Mouse (Mus musculus): ENCODE measurements around the gene Pde4b. TPM values are rescaled to one million over a fixed set of nuclear protein-coding genes. Genes with fewer than 3 reads are reported as not detected.

Pde4b gene
- polyA plus RNA-seq, 1 experiment from 2014 or later = 44.6 TPM

DNA sequence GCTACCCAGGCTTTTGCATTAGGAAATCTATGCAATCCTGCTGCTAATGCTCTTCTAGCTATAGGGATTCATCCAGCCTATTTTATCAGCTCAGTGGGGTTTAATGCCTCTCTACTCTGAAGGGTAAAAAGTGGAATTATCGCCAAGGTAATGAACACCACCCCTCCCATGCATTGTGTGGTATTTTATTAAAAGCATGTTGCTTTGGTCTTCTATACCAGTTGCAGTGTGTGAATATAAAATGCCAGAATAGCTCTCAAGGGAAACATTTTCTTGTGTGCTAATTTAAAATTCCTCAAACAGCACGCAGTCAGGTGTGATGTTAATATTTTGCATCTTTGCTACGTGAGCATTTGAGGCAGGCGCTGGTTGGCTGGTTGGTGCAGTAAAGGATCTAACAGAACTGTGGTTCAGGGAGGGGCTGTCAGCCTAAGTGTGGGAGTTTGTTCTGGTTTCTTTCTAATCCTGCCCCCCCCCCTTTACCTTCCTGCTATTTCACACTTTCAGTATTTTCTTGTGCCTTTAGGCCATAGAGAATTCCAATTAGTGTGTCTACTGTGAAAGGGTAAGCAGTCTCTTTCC, 259.7 kb downstream of the Pde4b start:
- Histone ChIP-seq H3K27ac (peak overlapping the region; percentile 46; the same call in 1 of the 2 replicates), H3K4me1 (replicated peaks; ENCODE audit: control insufficient read depth, insufficient read depth, low read length) (peaks cover 8% of the 10 kb centered on the region; the same call in 1 of the 2 replicates), H3K9ac (no peak overlapping the region), H3K9me3 (ENCODE audit: control insufficient read depth, low read length) (no peaks in the 10 kb centered on the region), H3K4me3 (replicated peaks; ENCODE audit: low read length) (no peak overlapping the region), H3K4me2 (replicated peaks) (no peak overlapping the region), H3K36me3 (replicated peaks; ENCODE audit: control insufficient read depth, insufficient read depth) (no peaks in the 10 kb centered on the region), H3K27me3 (ENCODE audit: control insufficient read depth, insufficient read depth, low read length) (no peaks in the 10 kb centered on the region)
- ATAC-seq (ENCODE audit: low FRiP score) (peak; percentile 79), DNase-seq (ENCODE audit: low spot score) (peak; percentile 36)
- WGBS = 58% methylated on average over 4 of the region's 4 CpGs

DNA sequence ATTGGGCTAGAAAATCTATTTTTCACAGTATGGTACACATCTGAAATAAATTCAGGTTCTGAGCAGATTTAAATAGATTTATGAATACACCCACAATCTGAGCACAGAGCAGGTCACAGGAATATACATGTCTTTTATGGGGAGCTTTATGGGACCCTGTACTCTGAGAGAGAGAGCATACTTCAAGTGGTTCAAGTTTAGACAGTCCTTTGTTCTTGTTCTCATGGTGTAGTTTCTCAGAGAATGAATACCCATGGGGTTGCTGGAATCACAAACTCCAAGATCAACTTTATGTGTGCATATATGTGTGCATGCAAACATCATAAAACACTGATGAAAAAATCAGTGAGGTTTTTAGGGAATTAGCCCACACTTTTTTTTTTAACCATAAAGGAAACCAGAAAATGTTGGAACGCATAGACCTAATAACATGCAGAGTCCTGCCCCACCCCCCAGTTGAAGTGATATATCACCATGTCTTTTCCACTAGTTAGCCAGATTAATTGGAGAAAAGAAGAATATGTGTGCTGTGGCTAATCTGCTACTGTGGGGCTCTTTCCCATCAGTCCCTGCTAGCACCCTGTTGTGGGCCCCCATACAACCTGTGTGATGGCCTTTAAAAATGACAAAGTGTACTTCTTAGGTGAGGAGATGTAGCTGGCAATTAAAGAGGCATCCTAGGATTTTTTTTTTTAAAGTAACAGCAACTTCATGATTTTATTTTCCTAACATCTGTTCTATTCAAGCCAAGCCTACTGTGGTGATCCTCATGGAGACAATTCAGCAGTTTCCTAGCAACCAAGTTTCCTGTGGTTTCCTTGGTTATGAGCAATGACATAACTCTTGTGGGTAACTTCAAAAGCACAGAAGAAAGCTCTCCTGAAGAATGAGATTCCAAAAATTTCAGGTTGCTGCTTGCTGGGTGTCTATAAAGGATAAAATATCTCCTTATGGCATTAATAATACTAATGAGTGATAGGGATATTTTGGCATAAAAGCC, 264.4 kb downstream of the Pde4b start:
- no peak overlapping the region for H3K9ac ChIP-seq
- 40% methylated on average over 1 of the region's 1 CpGs for WGBS
- H3K9me3 ChIP-seq (ENCODE audit: control insufficient read depth, low read length) = no peaks in the 10 kb centered on the region
- DNase-seq (ENCODE audit: low spot score) (peak; percentile 66), ATAC-seq (ENCODE audit: low FRiP score) (no peak; the same call in 1 of the 2 replicates)
- H3K4me1 ChIP-seq (replicated peaks; ENCODE audit: control insufficient read depth, insufficient read depth, low read length) = peaks cover 6% of the 10 kb centered on the region; the same call in 1 of the 2 replicates
- H3K36me3 ChIP-seq (replicated peaks; ENCODE audit: control insufficient read depth, insufficient read depth) = no peaks in the 10 kb centered on the region
- no peak overlapping the region for H3K4me3 ChIP-seq (replicated peaks; ENCODE audit: low read length)
- H3K27me3 ChIP-seq (ENCODE audit: control insufficient read depth, insufficient read depth, low read length) = no peaks in the 10 kb centered on the region
- H3K4me2 ChIP-seq (replicated peaks) = no peak overlapping the region
- no peak overlapping the region for H3K27ac ChIP-seq

DNA sequence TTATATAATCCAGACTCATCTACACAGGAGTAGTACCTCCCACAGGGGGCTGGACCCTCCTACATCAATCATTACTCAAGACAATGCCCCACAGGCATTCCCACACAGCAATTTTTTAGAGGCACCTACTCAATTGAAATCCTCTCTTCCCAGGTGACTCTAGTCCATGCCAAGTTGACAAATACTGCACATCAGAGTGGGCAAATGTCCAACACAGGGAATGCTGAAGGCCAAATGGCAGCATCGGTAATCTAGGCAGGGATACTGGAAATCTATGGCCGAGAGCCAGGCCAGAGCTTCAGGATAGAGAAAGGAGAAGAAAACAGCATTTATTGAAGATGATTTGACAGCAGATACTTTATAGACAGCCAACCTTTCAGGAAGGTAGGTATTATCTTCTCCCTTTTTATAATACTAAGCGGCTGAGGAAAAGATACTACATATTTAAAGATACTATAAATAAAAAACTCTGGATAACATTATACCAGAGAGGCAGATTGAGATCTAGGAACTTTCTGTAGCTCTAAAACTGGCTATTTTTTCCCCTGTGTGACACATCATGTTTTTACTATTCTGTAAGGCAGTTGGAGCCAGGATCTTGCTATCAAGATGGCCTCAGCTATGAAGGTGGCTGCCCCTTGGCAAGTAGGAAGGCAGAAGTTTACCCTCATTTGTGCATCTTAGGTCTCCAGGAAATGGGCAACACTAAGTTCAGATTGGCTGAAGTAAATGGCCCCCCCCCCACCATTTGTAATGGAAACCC, 266.5 kb downstream of the Pde4b start:
- WGBS = 81% methylated on average over 3 of the region's 3 CpGs
- DNase-seq (ENCODE audit: low spot score) = no peak
- Histone ChIP-seq H3K36me3 (replicated peaks; ENCODE audit: control insufficient read depth, insufficient read depth) (no peaks in the 10 kb centered on the region), H3K9me3 (ENCODE audit: control insufficient read depth, low read length) (no peaks in the 10 kb centered on the region), H3K27me3 (ENCODE audit: control insufficient read depth, insufficient read depth, low read length) (no peaks in the 10 kb centered on the region), H3K9ac (no peak overlapping the region), H3K27ac (no peak overlapping the region), H3K4me1 (replicated peaks; ENCODE audit: control insufficient read depth, insufficient read depth, low read length) (0 out of 2 replicates have a peak, but pooled peaks cover 6% of the 10 kb centered on the region), H3K4me2 (replicated peaks) (no peak overlapping the region), H3K4me3 (replicated peaks; ENCODE audit: low read length) (no peak overlapping the region)
- ATAC-seq (ENCODE audit: low FRiP score) = no peak; the same call in 1 of the 2 replicates

DNA sequence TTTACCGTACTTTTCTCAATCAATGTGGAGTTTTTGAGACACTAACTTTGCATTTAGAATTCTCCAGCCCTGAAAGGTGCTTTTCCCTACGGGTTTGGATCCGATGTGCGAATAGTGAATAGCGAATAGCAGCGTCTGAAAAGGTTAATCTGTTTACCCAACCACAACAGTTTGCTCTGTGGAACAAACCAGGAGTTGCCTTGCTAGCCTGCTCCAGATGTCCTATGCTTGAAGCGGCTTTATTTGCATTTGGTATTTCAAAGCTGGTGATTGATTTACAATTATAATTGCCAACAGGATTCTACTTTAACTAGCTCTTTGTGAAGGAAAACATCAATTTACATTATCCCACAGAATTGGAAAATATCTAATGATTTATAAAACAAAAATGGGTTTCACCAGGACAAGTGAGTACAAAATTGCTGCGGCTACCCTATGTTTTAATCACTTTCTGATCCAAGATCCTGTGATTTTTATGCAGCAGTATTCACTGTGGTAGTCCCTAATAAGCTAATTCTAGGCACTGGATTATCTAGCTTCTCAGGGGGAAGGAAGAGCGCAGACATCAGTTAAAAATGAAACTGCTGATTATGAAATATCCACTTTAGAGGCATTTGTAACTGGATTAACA, 280.9 kb downstream of the Pde4b start:
- WGBS = 40% methylated on average over 9 of the region's 9 CpGs
- Histone ChIP-seq H3K4me1 (replicated peaks; ENCODE audit: control insufficient read depth, insufficient read depth, low read length) (no peaks in the 10 kb centered on the region), H3K27me3 (ENCODE audit: control insufficient read depth, insufficient read depth, low read length) (no peaks in the 10 kb centered on the region), H3K9me3 (ENCODE audit: control insufficient read depth, low read length) (no peaks in the 10 kb centered on the region), H3K27ac (no peak overlapping the region), H3K4me2 (replicated peaks) (no peak overlapping the region), H3K9ac (no peak overlapping the region), H3K4me3 (replicated peaks; ENCODE audit: low read length) (no peak overlapping the region), H3K36me3 (replicated peaks; ENCODE audit: control insufficient read depth, insufficient read depth) (no peaks in the 10 kb centered on the region)
- DNase-seq (ENCODE audit: low spot score) (no peak), ATAC-seq (ENCODE audit: low FRiP score) (no peak)

DNA sequence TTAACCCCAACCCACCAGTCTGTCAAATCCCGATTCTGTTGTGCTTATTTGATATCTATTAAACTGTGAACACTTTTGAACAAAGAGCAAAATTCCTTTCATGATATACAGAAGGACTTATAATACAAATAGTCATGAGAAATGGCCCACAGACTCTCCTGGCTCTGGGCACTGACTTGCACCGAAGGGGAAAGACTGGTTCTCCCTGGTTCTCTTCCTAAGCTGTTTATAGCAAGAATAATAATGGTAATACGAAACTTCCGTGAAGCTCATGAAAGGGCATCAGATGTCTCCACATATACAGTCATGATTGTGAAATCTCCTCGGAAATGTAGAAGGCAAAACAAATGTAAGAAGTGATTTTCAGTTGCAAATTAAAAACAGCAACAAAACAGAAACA, 287.3 kb downstream of the Pde4b start:
- no peak overlapping the region for H3K27ac ChIP-seq
- 87% methylated on average over 5 of the region's 5 CpGs for WGBS
- no peak overlapping the region for H3K4me2 ChIP-seq (replicated peaks)
- ATAC-seq (ENCODE audit: low FRiP score) (no peak), DNase-seq (ENCODE audit: low spot score) (no peak)
- H3K9me3 ChIP-seq (ENCODE audit: control insufficient read depth, low read length) = no peaks in the 10 kb centered on the region
- no peaks in the 10 kb centered on the region for H3K36me3 ChIP-seq (replicated peaks; ENCODE audit: control insufficient read depth, insufficient read depth)
- no peaks in the 10 kb centered on the region for H3K27me3 ChIP-seq (ENCODE audit: control insufficient read depth, insufficient read depth, low read length)
- H3K4me1 ChIP-seq (replicated peaks; ENCODE audit: control insufficient read depth, insufficient read depth, low read length) = no peaks in the 10 kb centered on the region
- no peak overlapping the region for H3K9ac ChIP-seq
- H3K4me3 ChIP-seq (replicated peaks; ENCODE audit: low read length) = no peak overlapping the region

DNA sequence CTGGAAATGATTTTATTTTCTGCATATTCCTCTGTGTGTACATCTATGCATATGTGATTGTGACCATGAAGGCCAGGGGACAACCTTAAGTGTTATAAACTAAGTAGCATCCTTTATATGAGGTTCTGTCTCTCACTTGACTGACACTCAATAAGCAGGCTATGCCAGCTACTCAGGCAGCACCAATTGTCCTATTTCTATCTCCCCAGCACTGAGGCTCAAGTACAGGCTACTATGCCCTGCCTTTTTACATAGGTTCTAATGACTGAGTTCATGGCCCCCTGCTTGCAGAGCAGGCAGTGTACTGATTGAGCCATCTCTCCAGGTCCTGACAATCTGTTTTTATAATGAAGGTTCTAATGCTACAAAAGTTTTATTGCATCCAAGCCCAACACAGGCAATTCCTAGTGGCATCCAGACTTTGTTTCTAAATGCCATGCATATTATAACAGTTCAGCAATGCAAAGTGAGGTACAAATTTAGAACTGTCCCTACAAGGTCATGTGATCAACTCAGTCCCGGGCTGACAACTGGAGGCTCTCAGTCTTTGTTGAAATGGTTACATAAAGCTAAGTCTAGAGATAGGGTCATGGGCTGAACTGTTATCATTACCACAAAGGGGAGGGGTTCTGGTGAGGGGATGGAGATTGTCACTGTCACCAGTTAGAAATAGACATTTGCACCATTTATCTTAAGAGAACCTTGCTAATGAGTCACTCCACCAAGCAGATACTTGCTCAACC, 295.6 kb downstream of the Pde4b start:
- H3K4me3 ChIP-seq (replicated peaks; ENCODE audit: low read length) = no peak overlapping the region
- H3K27ac ChIP-seq = no peak overlapping the region
- H3K36me3 ChIP-seq (replicated peaks; ENCODE audit: control insufficient read depth, insufficient read depth) = no peaks in the 10 kb centered on the region
- no peaks in the 10 kb centered on the region for H3K27me3 ChIP-seq (ENCODE audit: control insufficient read depth, insufficient read depth, low read length)
- no peaks in the 10 kb centered on the region for H3K4me1 ChIP-seq (replicated peaks; ENCODE audit: control insufficient read depth, insufficient read depth, low read length)
- WGBS = 76% methylated on average over 1 of the region's 1 CpGs
- DNase-seq (ENCODE audit: low spot score) (no peak), ATAC-seq (ENCODE audit: low FRiP score) (no peak)
- no peak overlapping the region for H3K4me2 ChIP-seq (replicated peaks)
- H3K9ac ChIP-seq = no peak overlapping the region
- no peaks in the 10 kb centered on the region for H3K9me3 ChIP-seq (ENCODE audit: control insufficient read depth, low read length)

DNA sequence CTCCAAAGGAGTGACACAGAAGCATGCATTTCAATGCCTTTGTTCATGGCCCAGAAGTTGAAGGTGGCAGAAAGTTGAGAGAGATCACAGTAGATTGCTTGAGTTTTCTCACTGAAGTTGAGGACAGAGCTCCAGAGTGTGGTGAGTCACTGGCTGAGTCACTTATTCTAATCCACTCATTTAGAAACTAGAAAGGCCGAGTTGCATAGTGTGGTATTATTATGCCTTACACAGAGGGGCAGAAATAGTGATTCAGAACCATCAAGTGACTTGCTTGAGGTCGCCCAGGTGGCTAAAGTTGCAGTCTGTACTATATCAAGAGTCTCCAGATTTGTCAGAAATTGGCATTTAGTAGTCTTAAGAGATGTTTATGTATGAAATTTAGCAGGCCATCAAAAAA, 306.3 kb downstream of the Pde4b start:
- 81% methylated on average over 2 of the region's 2 CpGs for WGBS
- Histone ChIP-seq H3K4me1 (replicated peaks; ENCODE audit: control insufficient read depth, insufficient read depth, low read length) (no peaks in the 10 kb centered on the region), H3K9ac (no peak overlapping the region), H3K27me3 (ENCODE audit: control insufficient read depth, insufficient read depth, low read length) (no peaks in the 10 kb centered on the region), H3K4me3 (replicated peaks; ENCODE audit: low read length) (no peak overlapping the region), H3K4me2 (replicated peaks) (no peak overlapping the region), H3K9me3 (ENCODE audit: control insufficient read depth, low read length) (0 out of 2 replicates have a peak, but pooled peaks cover 3% of the 10 kb centered on the region), H3K36me3 (replicated peaks; ENCODE audit: control insufficient read depth, insufficient read depth) (no peaks in the 10 kb centered on the region), H3K27ac (no peak overlapping the region)
- DNase-seq (ENCODE audit: low spot score) = no peak
- ATAC-seq (ENCODE audit: low FRiP score) = no peak

DNA sequence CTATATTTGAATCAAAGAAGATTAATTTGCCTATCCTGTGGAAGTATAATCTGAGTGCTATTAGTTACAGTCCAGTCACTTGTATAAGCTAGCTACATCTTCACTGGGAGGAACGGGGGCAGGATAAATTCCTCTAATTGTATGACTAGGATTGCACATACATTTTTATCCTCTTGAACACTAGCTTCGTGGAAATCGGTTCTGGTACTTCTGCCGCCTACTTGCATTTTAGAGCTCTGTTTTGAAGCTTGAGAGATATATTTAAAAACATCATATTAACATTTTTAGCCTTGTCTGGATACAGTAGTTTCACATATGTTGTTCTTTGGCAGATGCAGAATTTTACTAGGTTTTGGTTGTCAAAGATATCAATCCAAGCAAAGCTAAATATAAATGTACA, 310.0 kb downstream of the Pde4b start:
- no peak overlapping the region for H3K27ac ChIP-seq
- no peak for ATAC-seq (ENCODE audit: low FRiP score)
- no peak overlapping the region for H3K9ac ChIP-seq
- H3K27me3 ChIP-seq (ENCODE audit: control insufficient read depth, insufficient read depth, low read length) = no peaks in the 10 kb centered on the region
- H3K4me3 ChIP-seq (replicated peaks; ENCODE audit: low read length) = no peak overlapping the region
- H3K9me3 ChIP-seq (ENCODE audit: control insufficient read depth, low read length) = 0 out of 2 replicates have a peak, but pooled peaks cover 3% of the 10 kb centered on the region
- DNase-seq (ENCODE audit: low spot score) = no peak
- WGBS = 91% methylated on average over 4 of the region's 4 CpGs
- H3K4me1 ChIP-seq (replicated peaks; ENCODE audit: control insufficient read depth, insufficient read depth, low read length) = no peaks in the 10 kb centered on the region
- H3K36me3 ChIP-seq (replicated peaks; ENCODE audit: control insufficient read depth, insufficient read depth) = no peaks in the 10 kb centered on the region
- no peak overlapping the region for H3K4me2 ChIP-seq (replicated peaks)
